Mouse (Mus musculus) gastrocnemius, postnatal 14 days (tissue): Measurements from ENCODE around the gene Tsc22d3. TPM values are rescaled to one million over a fixed set of nuclear protein-coding genes. Genes with fewer than 3 reads are reported as not detected.
"Not testable (repeated sequence)": the region's sequence is repeated elsewhere in the genome, so short reads cannot be mapped to it uniquely, and the experiment has no call there.

Experiments
- DNase-seq: peaks from one replicate; pipeline ENCODE4 v3.0.0; 2021; ENCODE audit warnings: mixed read lengths
- intact Hi-C: fragments of 180-260 bp; cut with DNase I; formaldehyde crosslinking; loops from one replicate; pipeline ENCODE4 v1.15.1; 2025; ENCODE audit warnings: low total_unique reads
- total RNA-seq, 2 experiments: library from RNA; stranded (reverse); gene quantifications; 2 replicates each; pipeline ENCODE4 v1.2.3; 2021

Tsc22d3 gene
- total RNA-seq, 2 experiments from 2014 or later, result 119 to 244 TPM

DNA sequence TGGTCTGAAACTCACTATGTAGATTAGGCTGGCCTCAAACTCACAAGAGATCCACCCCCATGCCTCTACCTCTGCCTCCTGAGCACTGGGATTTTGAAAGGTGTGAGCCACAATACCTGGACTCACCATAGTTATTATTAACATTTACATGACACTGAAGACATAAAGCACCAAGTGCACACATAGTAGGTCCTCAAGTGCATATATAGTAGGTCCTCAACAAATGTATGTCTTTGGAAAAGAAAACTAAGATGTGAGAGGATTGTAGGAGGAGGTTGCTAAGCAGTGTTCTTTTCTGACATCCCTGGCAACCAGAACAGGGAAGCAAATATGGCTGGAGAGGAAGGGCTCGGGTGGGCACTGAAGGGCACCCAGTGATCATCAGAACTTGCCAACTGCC lies 93.1 kb downstream of the Tsc22d3 start:
- intact Hi-C loops, result no loop called here
- no peak for DNase-seq

DNA sequence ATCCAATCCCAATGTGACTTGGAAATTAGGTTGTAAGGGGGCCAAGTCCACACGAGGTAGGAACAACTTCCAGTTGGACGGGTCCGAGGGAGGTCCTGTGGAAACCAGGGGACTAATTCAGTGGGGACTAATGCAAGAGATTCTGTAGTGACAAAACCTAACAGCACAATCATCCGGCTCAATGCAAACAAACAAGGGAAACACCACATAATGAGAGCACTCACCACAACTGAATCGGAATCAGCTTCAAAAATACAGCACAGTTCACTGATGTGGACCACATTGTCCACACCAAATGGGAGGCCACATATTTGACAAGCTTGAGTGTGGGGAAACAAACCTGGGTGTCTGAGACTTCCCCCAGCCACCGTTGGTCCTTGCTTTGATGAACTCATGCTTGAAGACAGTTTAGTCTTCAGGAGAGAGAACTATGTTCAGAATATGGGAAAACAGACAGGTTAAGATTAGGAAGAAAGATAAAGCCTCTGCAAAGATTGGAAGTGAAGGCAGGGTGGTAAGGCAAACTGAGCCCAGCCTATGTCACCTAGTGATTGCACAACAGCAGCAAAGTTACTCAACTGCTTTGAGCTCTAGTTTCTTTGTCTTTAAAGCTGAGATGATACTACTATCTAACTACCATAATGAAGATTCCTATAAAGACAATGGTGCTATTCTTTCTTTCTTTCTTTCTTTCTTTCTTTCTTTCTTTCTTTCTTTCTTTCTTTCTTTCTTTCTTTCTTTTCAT lies 93.9 kb downstream of the Tsc22d3 start:
- DNase-seq, result no peak
- intact Hi-C loops, result no loop called here

DNA sequence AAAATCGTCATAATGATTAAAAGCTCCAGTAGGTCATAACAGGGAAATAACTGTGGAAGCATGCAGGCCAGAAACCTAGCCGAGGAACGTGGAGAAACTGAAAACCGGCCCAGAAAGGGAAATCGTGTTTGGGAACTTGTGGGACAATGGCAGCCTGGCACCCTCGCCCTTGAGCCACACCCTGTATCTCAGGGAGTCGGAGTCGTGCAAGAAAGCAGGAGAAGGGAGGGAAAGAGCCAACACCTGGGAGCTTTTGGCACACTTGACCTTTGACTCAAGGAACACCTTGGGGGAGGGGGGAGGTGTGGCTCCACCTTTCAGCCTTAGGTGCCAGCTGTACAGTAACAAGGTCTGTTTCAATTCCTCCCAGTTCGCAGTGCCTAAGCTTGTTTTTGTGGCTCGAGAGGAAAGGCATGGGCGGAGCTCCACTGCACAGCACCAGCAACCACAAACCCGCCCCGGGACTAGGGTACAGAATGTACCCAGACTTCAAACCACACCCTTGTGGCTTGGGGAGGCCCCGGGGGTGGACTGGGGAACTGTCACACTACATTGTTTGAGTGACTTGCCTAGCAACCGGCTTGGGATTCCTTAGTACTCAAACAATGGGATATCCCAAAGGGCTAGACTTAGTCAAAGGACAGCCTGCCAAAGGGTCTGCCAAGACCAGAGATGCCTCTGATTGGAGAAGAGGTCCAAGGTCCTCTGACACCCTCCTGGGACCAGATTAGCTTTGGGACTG lies 94.8 kb downstream of the Tsc22d3 start:
- intact Hi-C loops, result no loop called here
- peak; percentile 59 for DNase-seq

DNA sequence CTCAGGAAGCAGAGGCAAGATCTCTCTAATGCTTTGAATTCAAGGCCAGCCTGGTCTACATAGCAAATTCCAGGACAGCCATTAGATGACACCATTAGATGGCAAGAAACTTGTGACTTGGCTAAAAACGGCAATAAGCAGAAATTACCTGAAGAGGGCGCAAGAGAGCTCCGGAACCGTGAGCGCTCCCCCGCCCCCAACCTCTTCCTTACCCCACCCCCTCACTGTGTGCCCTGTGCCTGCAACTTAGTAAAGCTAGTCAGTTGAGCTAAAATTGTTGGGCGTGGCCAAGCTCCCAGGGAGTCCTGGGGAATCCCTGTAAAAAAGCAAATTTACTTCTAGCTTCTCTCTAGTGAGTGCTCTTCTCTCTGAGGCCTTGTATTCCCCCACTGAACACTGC lies 96.6 kb downstream of the Tsc22d3 start:
- peak; percentile 62 for DNase-seq
- intact Hi-C loops, result no loop called here

DNA sequence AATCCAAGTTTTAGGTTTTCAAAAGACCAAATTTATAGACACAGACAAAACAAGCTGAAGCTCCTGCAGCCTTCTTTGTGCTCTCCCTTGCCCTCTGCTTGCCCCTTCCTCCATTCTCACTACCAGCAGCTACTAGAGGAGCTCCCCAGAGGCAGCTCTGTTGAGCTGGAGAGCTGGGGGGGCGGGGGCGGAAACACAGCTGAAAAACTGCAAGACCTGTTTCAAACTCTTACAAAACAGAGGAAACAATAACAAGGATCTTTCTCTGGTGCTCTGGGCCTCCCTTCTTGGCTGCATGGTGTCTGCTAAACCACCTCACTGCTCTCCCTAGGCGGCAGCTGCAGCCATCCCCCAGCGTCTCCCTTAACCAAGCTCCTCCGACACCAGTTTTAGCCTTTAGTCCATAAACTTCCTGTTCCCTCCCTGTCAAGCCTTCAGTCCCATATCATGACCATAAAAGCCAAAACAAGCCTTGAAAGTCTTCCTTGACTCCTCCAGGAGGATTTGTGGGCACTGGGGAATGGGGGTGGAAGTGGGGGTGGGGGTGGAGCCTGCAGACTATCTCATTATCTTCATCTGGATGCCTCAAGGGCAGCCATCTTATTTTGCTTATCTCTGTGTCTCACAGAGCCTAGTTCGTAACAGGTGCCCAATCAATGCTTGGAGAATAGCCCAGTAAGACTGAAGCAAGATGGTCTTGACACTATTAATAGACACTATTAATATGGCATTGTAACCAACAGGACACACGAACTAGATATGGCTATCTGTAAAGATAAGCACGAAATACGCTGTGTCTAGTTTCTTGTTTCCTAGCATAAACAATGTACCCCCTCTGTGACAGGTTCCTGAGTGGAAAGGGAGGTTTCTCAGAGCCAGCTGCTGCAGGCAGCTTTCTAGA lies 98.8 kb downstream of the Tsc22d3 start:
- no peak for DNase-seq
- intact Hi-C loops, result no loop called here

DNA sequence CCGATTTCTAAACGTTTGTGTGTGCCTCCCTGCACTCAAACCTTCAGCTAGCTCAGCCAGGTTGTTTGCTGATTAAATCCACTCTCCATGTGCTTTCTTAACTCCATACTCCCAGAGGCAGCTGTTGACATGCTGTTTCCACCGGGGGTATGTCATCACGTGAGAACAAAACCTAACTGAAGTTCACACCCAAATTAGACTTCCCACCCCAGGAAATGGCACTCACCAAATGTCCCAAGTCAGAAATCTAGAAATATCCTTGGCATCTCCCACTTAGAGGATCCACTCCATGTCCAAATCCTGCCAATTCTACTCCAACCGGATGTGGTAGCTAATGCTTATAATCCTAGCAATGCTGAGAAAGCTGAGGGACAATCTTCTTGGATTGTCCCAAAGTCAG lies 100.2 kb downstream of the Tsc22d3 start:
- intact Hi-C loops, result no loop called here

GRCm38 (mm10) chrX:140498431-140498830 lies 102.0 kb downstream of the Tsc22d3 start:
- DNase-seq, intact Hi-C loops: not testable (repeated sequence)

More for the DNA sequence above, 100.2 kb downstream of the Tsc22d3 start:
- no peak for DNase-seq

GRCm38 (mm10) chrX:140494170-140494569 lies 106.3 kb downstream of the Tsc22d3 start:
- intact Hi-C loops, result no loop called here

GRCm38 (mm10) chrX:140493527-140494029 lies 106.9 kb downstream of the Tsc22d3 start:
- intact Hi-C loops, result no loop called here

More at GRCm38 (mm10) chrX:140494170-140494569, 106.3 kb downstream of the Tsc22d3 start:
- DNase-seq, result no peak

DNA sequence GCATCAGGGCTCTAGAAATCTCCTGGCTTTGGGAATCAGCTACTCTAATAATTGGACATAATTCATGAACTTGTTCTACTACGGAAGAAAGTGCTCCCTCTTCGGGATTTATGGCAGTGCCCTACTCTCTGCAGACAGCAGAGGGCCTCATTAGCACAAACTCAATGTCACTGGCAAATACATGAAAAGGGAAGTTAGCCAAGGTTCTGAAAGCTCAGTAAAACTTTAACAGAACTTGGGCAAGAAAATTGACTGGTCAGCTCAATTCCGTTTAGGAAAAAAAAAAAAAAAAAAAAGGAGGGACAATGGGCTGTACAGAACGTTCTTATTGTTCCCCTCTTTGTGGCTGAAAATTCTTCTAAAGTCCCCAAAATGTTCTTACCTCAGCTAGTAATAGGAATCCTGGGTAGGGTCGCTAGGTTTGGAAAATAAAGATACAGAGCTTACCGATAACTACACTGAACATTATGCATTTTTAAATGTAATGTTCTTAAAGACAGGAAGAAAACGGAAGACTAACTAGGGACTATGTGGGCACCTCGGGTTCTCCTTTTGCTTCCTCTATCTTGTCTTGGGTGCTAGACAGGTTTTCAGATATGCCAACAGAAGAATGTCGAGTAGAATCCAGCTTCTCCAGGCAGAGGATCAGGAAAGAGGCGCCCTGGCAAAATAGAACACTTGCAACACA lies 108.4 kb downstream of the Tsc22d3 start:
- DNase-seq, result no peak

More at GRCm38 (mm10) chrX:140493527-140494029, 106.9 kb downstream of the Tsc22d3 start:
- no peak for DNase-seq

DNA sequence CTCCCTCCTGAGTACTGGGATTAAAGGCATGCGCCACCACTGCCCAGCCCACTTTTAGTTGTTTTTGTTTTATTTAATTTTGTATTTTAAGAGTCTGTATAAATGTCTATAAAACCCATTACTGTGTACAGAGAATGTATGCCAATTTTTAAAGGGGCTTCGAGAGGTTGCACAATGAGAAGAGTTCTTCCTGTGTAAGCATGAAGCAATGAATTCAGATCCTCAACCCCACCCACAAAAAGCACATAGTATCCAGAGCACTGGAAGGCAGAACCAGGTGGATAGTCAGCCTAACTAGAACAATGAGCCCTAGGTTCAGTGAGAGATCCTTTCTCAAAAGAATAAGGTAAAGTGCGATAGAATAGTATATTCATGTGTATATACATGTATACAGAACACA lies 110.3 kb downstream of the Tsc22d3 start:
- intact Hi-C loops, result no loop called here
- DNase-seq, result no peak

More for the DNA sequence above, 108.4 kb downstream of the Tsc22d3 start:
- intact Hi-C loops, result no loop called here

Other genes starting within 250 kb of the Tsc22d3 start
- gene Prps1, start 144.0 kb downstream of the Tsc22d3 start, total RNA-seq, result 10 to 100 TPM; 18.9 to 22.5 TPM
- gene Mid2, start 63.9 kb upstream of the Tsc22d3 start, total RNA-seq, result 1 to 10 TPM; 7.7 to 9.5 TPM
- not detected for gene Tex13b, start 212.8 kb upstream of the Tsc22d3 start, total RNA-seq